13 mouse cellular contexts compared by ENCODE assay signal in genomic region chr9:115301593-115301992, GRCm38 (mm10). TPM values are rescaled to one million over a fixed set of nuclear protein-coding genes. Genes with fewer than 3 reads are reported as not detected.
DNase-seq lines count a peak whose midpoint lies in the region; ATAC-seq and TF ChIP-seq lines count a peak whose summit lies in the region.
"Had no signal": no experiment of that assay in that cellular context is flagged by ENCODE, and none has a peak within 500 bp of the region (broad histone marks: within the 10 kb centered on the region; RNA-seq: fewer than 3 reads in every experiment).

No protein-coding gene starts in this region.

- H3K36me3 ChIP-seq in kidney, adult 2 months (ENCODE audit: control insufficient read depth, insufficient read depth, low read length), result no peaks in the 10 kb centered on the region
- H3K36me3 ChIP-seq in kidney, embryonic 16.5 days (ENCODE audit: insufficient read depth, low read length), result no peaks in the 10 kb centered on the region
- H3K36me3 ChIP-seq in intestine, embryonic 15.5 days, result no peaks in the 10 kb centered on the region; the same call in 1 of the 2 replicates
- H3K36me3 ChIP-seq in liver, embryonic 16.5 days (ENCODE audit: control insufficient read depth, insufficient read depth), result no peaks in the 10 kb centered on the region
- H3K36me3 ChIP-seq: hindbrain, embryonic 12.5 days had no signal

- peak; percentile 13 for DNase-seq in adrenal gland, postnatal 14 days
- no peak for DNase-seq in adrenal gland, adult 2 months
- peak; percentile 70 for DNase-seq in kidney, adult 2 months
- no peak for DNase-seq in gastrocnemius, adult 8-10 months (ENCODE audit: low spot score in 2 of 2)
- no peak for DNase-seq in adrenal gland, adult 18-20 months (ENCODE audit: low spot score in 2 of 2)
- DNase-seq: cerebellum, adult 11 months; gastrocnemius, postnatal 25 days; left cerebral cortex, postnatal 4 days had no signal

- no peak overlapping the region for H3K4me2 ChIP-seq in kidney, embryonic 16.5 days (replicated peaks; ENCODE audit: low read depth, low read length)
- no peak overlapping the region for H3K4me2 ChIP-seq in intestine, embryonic 15.5 days (replicated peaks)
- no peak overlapping the region for H3K4me2 ChIP-seq in liver, embryonic 16.5 days (ENCODE audit: low read depth, low read length)
- H3K4me2 ChIP-seq: hindbrain, embryonic 12.5 days had no signal

- ATAC-seq in kidney, embryonic 16.5 days (ENCODE audit: low FRiP score, low TSS enrichment), result no peak
- peak; percentile 21; the same call in 1 of the 2 replicates for ATAC-seq in intestine, embryonic 15.5 days
- ATAC-seq in liver, embryonic 16.5 days (ENCODE audit: low read depth), result peak; percentile 17

- no peak overlapping the region for H3K9ac ChIP-seq in kidney, embryonic 16.5 days (replicated peaks; ENCODE audit: low read length)
- no peak overlapping the region for H3K9ac ChIP-seq in intestine, embryonic 15.5 days
- H3K9ac ChIP-seq in liver, embryonic 16.5 days (ENCODE audit: low read depth, low read length), result no peak overlapping the region
- H3K9ac ChIP-seq: hindbrain, embryonic 12.5 days had no signal

- no peak overlapping the region for H3K4me3 ChIP-seq in kidney, adult 2 months (ENCODE audit: insufficient read depth, low read depth, low read length)
- H3K4me3 ChIP-seq in kidney, embryonic 16.5 days (ENCODE audit: low read length), result no peak overlapping the region
- no peak overlapping the region for H3K4me3 ChIP-seq in intestine, embryonic 15.5 days (replicated peaks)
- no peak overlapping the region for H3K4me3 ChIP-seq in liver, embryonic 16.5 days (ENCODE audit: low read depth, low read length)
- H3K4me3 ChIP-seq: hindbrain, embryonic 12.5 days; layer of hippocampus, adult 2 months had no signal

- peak; percentile 36; the same call in 1 of the 2 replicates for TF ChIP-seq CTCF in kidney, adult 2 months (conservative IDR thresholded peaks at IDR 0.05; ENCODE audit: insufficient read depth, insufficient read length, low read depth, low read length)

- peaks cover 18% of the 10 kb centered on the region for H3K4me1 ChIP-seq in kidney, adult 2 months (ENCODE audit: control insufficient read depth, insufficient read depth, low read length)
- H3K4me1 ChIP-seq in kidney, embryonic 16.5 days (ENCODE audit: insufficient read depth, low read length), result peaks cover 45% of the 10 kb centered on the region
- H3K4me1 ChIP-seq in intestine, embryonic 15.5 days (replicated peaks), result peaks cover 33% of the 10 kb centered on the region
- peaks cover 49% of the 10 kb centered on the region for H3K4me1 ChIP-seq in liver, embryonic 16.5 days (ENCODE audit: control insufficient read depth, low read depth, low read length)

- H3K27ac ChIP-seq in kidney, adult 2 months (ENCODE audit: insufficient read depth, low read depth, low read length), result no peak overlapping the region
- no peak overlapping the region for H3K27ac ChIP-seq in kidney, embryonic 16.5 days (ENCODE audit: low read length)
- H3K27ac ChIP-seq in intestine, embryonic 15.5 days, result no peak overlapping the region
- H3K27ac ChIP-seq in liver, embryonic 16.5 days (ENCODE audit: low read length), result no peak overlapping the region
- H3K27ac ChIP-seq: hindbrain, embryonic 12.5 days; layer of hippocampus, adult 2 months had no signal

- no peaks in the 10 kb centered on the region for H3K27me3 ChIP-seq in kidney, adult 2 months (replicated peaks; ENCODE audit: control insufficient read depth, insufficient read depth, low read length)
- no peaks in the 10 kb centered on the region for H3K27me3 ChIP-seq in kidney, embryonic 16.5 days (ENCODE audit: insufficient read depth, low read length)
- H3K27me3 ChIP-seq in intestine, embryonic 15.5 days (replicated peaks), result no peaks in the 10 kb centered on the region
- H3K27me3 ChIP-seq in liver, embryonic 16.5 days (ENCODE audit: control insufficient read depth, insufficient read depth, low read depth, low read length), result no peaks in the 10 kb centered on the region
- H3K27me3 ChIP-seq: hindbrain, embryonic 12.5 days had no signal

- 50% methylated on average over 7 of the region's 7 CpGs for WGBS in kidney, adult 2 months
- 82% methylated on average over 7 of the region's 7 CpGs for WGBS in kidney, embryonic 16.5 days
- WGBS in intestine, embryonic 15.5 days, result 83% methylated on average over 7 of the region's 7 CpGs
- 67% methylated on average over 7 of the region's 7 CpGs for WGBS in liver, embryonic 16.5 days (ENCODE audit: insufficient replicate concordance)

- H3K9me3 ChIP-seq in kidney, embryonic 16.5 days (ENCODE audit: low read length), result no peaks in the 10 kb centered on the region
- H3K9me3 ChIP-seq in intestine, embryonic 15.5 days, result no peaks in the 10 kb centered on the region
- H3K9me3 ChIP-seq in liver, embryonic 16.5 days (replicated peaks; ENCODE audit: control insufficient read depth, low read length), result no peaks in the 10 kb centered on the region
- H3K9me3 ChIP-seq: hindbrain, embryonic 12.5 days had no signal

- TF ChIP-seq POLR2A in kidney, adult 2 months (IDR thresholded peaks at IDR 0.05; ENCODE audit: low read depth, low read length), result no peak

RNA-seq across cellular contexts. Expression of gene Stt3b, which starts 8.6 kb away (rescaled TPM):
- total RNA-seq in adrenal gland, postnatal 14 days (2021), result 117 and 124 TPM in 2 replicates
- total RNA-seq in adrenal gland, adult 2 months (2021), result 100 to 1,000 TPM; 106 to 136 TPM
- polyA plus RNA-seq in adrenal gland, adult 2 months (2012; rRNA removed), result 91.1 and 95.7 TPM in 2 replicates
- 45.9 and 48.9 TPM in 2 replicates for polyA plus RNA-seq in kidney, adult 2 months (2012; rRNA removed)
- 102 and 107 TPM in 2 replicates for polyA plus RNA-seq in kidney, embryonic 16.5 days (2015; fragmentation: Nextera tagmentation; extraction: Ambion mirVana)
- polyA plus RNA-seq in intestine, embryonic 15.5 days (2015; fragmentation: Nextera tagmentation; extraction: Ambion mirVana), result 128 TPM in 2 replicates
- polyA plus RNA-seq in liver, embryonic 16.5 days (2015; fragmentation: Nextera tagmentation; extraction: Ambion mirVana), result 58.5 and 62.9 TPM in 2 replicates
- 10 to 100 TPM; 73.5 to 85.0 (median 80.5) TPM for total RNA-seq in gastrocnemius, adult 8-10 months (2022)
- 100 to 1,000 TPM; 123 to 124 TPM for total RNA-seq in adrenal gland, adult 18-20 months (2021)

Comparison
In these comparisons a context has a peak if more than half of its experiments do, and no peak if none do; other contexts are left out.
1. DNase-seq: peak in adrenal gland, postnatal 14 days (single experiment) and kidney, adult 2 months (single experiment); none in adrenal gland, adult 2 months (single experiment), gastrocnemius, adult 8-10 months (0 of 2) and adrenal gland, adult 18-20 months (0 of 2).